Mouse (Mus musculus) neural tube, embryonic 11.5 days (tissue): Measurements from ENCODE around the gene Ndufb4. TPM values are rescaled to one million over a fixed set of nuclear protein-coding genes. Genes with fewer than 3 reads are reported as not detected.
A peak's percentile ranks its signal among the peaks of the same experiment; 100 is the strongest.

Source experiments
- ATAC-seq: fragments of 200-750 bp; cut with Nextera tagmentation; 2 replicates; pipeline ENCODE4 v1.8.0; 2017; ENCODE audit warnings: moderate number of reproducible peaks, mild to moderate bottlenecking, moderate TSS enrichment, moderate library complexity; ENCODE audit not compliant: insufficient read depth, low FRiP score, low TSS enrichment
- DNase-seq: peaks from one replicate; pipeline ENCODE4 v3.0.0-alpha.2; 2015; ENCODE audit warnings: low spot score
- H3K27ac ChIP-seq: fragments of 300-500 bp; sonication (generic); 2 replicates; pipeline ENCODE4 v1.5.1; 2014; ENCODE audit warnings: low read depth, mild to moderate bottlenecking, low read length
- H3K27me3 ChIP-seq: fragments of 300-500 bp; sonication (generic); 2 replicates; pipeline ENCODE4 v1.6.1; 2014; ENCODE audit warnings: mild to moderate bottlenecking, low read length, mixed read lengths; ENCODE audit not compliant: control insufficient read depth, insufficient read depth
- H3K36me3 ChIP-seq: fragments of 300-500 bp; sonication (generic); 2 replicates; pipeline ENCODE4 v1.6.1; 2014; ENCODE audit warnings: mild to moderate bottlenecking, low read length, moderate library complexity, mixed read lengths; ENCODE audit not compliant: control insufficient read depth, insufficient read depth
- H3K4me1 ChIP-seq: fragments of 300-500 bp; sonication (generic); 2 replicates; pipeline ENCODE4 v1.6.1; 2014; ENCODE audit warnings: low read length, mixed read lengths; ENCODE audit not compliant: control insufficient read depth, insufficient read depth
- H3K4me2 ChIP-seq: fragments of 300-500 bp; sonication (generic); 2 replicates; pipeline ENCODE4 v1.6.1; 2014; ENCODE audit warnings: low read depth, mild to moderate bottlenecking, moderate library complexity
- H3K4me3 ChIP-seq: fragments of 300-500 bp; sonication (generic); 2 replicates; pipeline ENCODE4 v1.5.1; 2014; ENCODE audit warnings: low read depth, low read length
- H3K9ac ChIP-seq: fragments of 300-500 bp; sonication (generic); 2 replicates; pipeline ENCODE4 v1.6.1; 2014; ENCODE audit warnings: mild to moderate bottlenecking, low read length
- H3K9me3 ChIP-seq: fragments of 300-500 bp; sonication (generic); 2 replicates; pipeline ENCODE4 v1.6.1; 2016; ENCODE audit warnings: low read length; ENCODE audit not compliant: control insufficient read depth
- WGBS: fragments of 180-500 bp; shearing (Covaris S2); extraction: QIAGEN DNeasy Blood & Tissue Kit; methylation state at CpG from one replicate; pipeline ENCODE4 v1.1.7; 2014; 5-methylcytosine and 5-hydroxymethylcytosine counted together
- polyA plus RNA-seq: library from polyadenylated mRNA; unstranded; fragments of >200 nt; fragmentation: Nextera tagmentation; extraction: Ambion mirVana; gene quantifications from 2 replicates; pipeline ENCODE4 v1.2.1, GENCODE M21; 2014

Gene Ndufb4
- polyA plus RNA-seq, 1 experiment from 2014 or later, result 46.2 TPM

- Histone ChIP-seq H3K36me3 (no peaks in the 10 kb centered on the region), H3K4me2 (no peak overlapping the region), H3K27me3 (no peaks in the 10 kb centered on the region), H3K4me1 (no peaks in the 10 kb centered on the region), H3K4me3 (no peak overlapping the region), H3K9me3 (no peaks in the 10 kb centered on the region), H3K27ac (no peak overlapping the region), H3K9ac (no peak overlapping the region)
- no peak for DNase-seq
- WGBS, result 39% methylated on average over 4 of the region's 4 CpGs
- ATAC-seq, result no peak
Measured at GRCm38 (mm10) chr16:37670666-37671283, 16.5 kb upstream of the Ndufb4 start.

DNA sequence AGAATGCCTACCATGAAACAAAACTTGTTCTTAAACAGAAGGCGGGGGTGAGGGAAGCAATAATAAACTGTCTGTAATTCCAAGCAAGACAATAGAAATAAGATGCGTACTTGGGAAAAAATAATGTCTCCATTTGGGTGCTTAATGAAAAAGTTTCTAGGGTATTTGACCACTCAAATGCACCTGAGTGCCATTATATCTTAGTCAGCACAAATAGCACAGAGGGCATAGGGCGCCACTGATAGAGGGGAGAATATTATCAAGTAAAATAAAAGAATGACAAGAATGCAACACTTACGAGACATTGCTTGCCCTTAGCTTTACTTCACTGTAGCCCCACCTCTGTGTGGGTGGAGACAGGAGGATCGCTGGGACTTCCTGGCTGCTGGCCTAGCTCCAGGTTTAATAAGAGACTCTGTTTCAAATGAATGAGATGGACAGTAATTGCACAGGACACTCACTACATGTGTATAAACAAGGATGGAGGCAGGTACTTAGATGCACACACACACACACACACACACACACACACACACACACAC, 11.2 kb upstream of the Ndufb4 start:
- Histone ChIP-seq H3K27me3 (no peaks in the 10 kb centered on the region), H3K27ac (no peak overlapping the region), H3K4me3 (no peak overlapping the region), H3K9me3 (no peaks in the 10 kb centered on the region), H3K36me3 (no peaks in the 10 kb centered on the region), H3K9ac (no peak overlapping the region), H3K4me1 (no peaks in the 10 kb centered on the region), H3K4me2 (no peak overlapping the region)
- 83% methylated on average over 5 of the region's 5 CpGs for WGBS
- no peak for ATAC-seq
- DNase-seq, result no peak

GRCm38 (mm10) chr16:37663643-37664459, 9.6 kb upstream of the Ndufb4 start:
- Histone ChIP-seq H3K4me2 (no peak overlapping the region), H3K27me3 (no peaks in the 10 kb centered on the region), H3K4me1 (no peaks in the 10 kb centered on the region), H3K9ac (no peak overlapping the region), H3K9me3 (no peaks in the 10 kb centered on the region), H3K36me3 (no peaks in the 10 kb centered on the region), H3K27ac (no peak overlapping the region), H3K4me3 (no peak overlapping the region)
- DNase-seq (no peak), ATAC-seq (peak; percentile 38; the same call in 1 of the 2 replicates)
- 70% methylated on average over 9 of the region's 9 CpGs for WGBS

GRCm38 (mm10) chr16:37656796-37657195, 2.5 kb upstream of the Ndufb4 start:
- peak; percentile 35 for DNase-seq
- Histone ChIP-seq H3K27me3 (no peaks in the 10 kb centered on the region), H3K4me3 (no peak overlapping the region), H3K4me1 (peaks cover 6% of the 10 kb centered on the region; the same call in 1 of the 2 replicates), H3K4me2 (no peak overlapping the region), H3K27ac (no peak overlapping the region), H3K36me3 (no peaks in the 10 kb centered on the region), H3K9ac (no peak overlapping the region), H3K9me3 (no peaks in the 10 kb centered on the region)
- WGBS, result 57% methylated on average over 7 of the region's 7 CpGs
- ATAC-seq, result no peak

GRCm38 (mm10) chr16:37655756-37656347, 1.6 kb upstream of the Ndufb4 start:
- 0 out of 2 replicates have a peak overlapping the region, but pooled peaks have one; percentile 29 for H3K27ac ChIP-seq
- no peak overlapping the region for H3K9ac ChIP-seq
- no peaks in the 10 kb centered on the region for H3K27me3 ChIP-seq
- no peaks in the 10 kb centered on the region for H3K9me3 ChIP-seq
- peak; percentile 35 for DNase-seq
- peaks cover 6% of the 10 kb centered on the region; the same call in 1 of the 2 replicates for H3K4me1 ChIP-seq
- ATAC-seq, result no peak
- no peak overlapping the region for H3K4me2 ChIP-seq
- H3K4me3 ChIP-seq, result no peak overlapping the region
- H3K36me3 ChIP-seq, result no peaks in the 10 kb centered on the region
- 16% methylated on average over 4 of the region's 4 CpGs for WGBS

- H3K9me3 ChIP-seq, result no peaks in the 10 kb centered on the region
- WGBS, result 65% methylated on average over 4 of the region's 4 CpGs
- H3K4me2 ChIP-seq, result peak overlapping the region; percentile 31; the same call in 1 of the 2 replicates
- no peak overlapping the region for H3K9ac ChIP-seq
- DNase-seq (no peak), ATAC-seq (no peak)
- H3K27ac ChIP-seq, result no peak overlapping the region
- H3K36me3 ChIP-seq, result no peaks in the 10 kb centered on the region
- no peaks in the 10 kb centered on the region for H3K27me3 ChIP-seq
- no peak overlapping the region for H3K4me3 ChIP-seq
- peaks cover 6% of the 10 kb centered on the region; the same call in 1 of the 2 replicates for H3K4me1 ChIP-seq
Measured at GRCm38 (mm10) chr16:37654831-37655455, 690 bp upstream of the Ndufb4 start.

DNA sequence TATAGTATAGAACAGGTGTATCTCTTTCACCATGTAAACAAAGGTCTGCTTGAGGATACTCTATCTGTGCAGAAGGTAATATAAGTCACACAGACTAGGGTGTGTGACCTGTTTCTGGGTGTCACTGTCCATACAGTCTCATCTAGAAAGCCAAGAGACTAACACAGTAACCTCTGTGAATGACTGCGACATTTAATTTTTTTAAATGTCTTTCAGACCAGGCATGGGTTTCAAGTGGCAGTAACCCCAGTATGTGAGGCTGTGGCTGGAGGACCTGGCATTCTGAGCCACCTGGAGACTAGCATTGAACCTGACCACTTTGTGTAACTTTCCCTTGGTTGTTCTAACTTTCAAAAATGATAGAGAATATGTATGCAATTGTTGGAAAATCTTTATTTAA, 1.2 kb downstream of the Ndufb4 start:
- H3K36me3 ChIP-seq, result no peaks in the 10 kb centered on the region
- H3K9me3 ChIP-seq, result no peaks in the 10 kb centered on the region
- H3K27ac ChIP-seq, result no peak overlapping the region
- no peak overlapping the region for H3K9ac ChIP-seq
- ATAC-seq, result no peak
- H3K27me3 ChIP-seq, result no peaks in the 10 kb centered on the region
- H3K4me1 ChIP-seq, result peaks cover 6% of the 10 kb centered on the region; the same call in 1 of the 2 replicates
- peak overlapping the region; percentile 47 for H3K4me2 ChIP-seq
- WGBS, result 89% methylated on average over 1 of the region's 1 CpGs
- H3K4me3 ChIP-seq, result peak overlapping the region; percentile 67
- no peak for DNase-seq

GRCm38 (mm10) chr16:37652654-37653053, 1.6 kb downstream of the Ndufb4 start:
- WGBS, result 89% methylated on average over 5 of the region's 5 CpGs
- H3K27ac ChIP-seq, result no peak overlapping the region
- H3K4me2 ChIP-seq, result no peak overlapping the region
- no peak for ATAC-seq
- H3K4me3 ChIP-seq, result no peak overlapping the region
- no peaks in the 10 kb centered on the region for H3K36me3 ChIP-seq
- H3K27me3 ChIP-seq, result no peaks in the 10 kb centered on the region
- peaks cover 6% of the 10 kb centered on the region; the same call in 1 of the 2 replicates for H3K4me1 ChIP-seq
- H3K9ac ChIP-seq, result no peak overlapping the region
- DNase-seq, result no peak
- no peaks in the 10 kb centered on the region for H3K9me3 ChIP-seq
